Mouse (Mus musculus) kidney, adult 2 months (tissue): ENCODE measurements around the gene Bcap31.

Experiments
- CTCF ChIP-seq: fragments of 200-500 bp; conservative IDR thresholded peaks from 2 replicates; pipeline ENCODE4 v1.5.1; 2011; ENCODE audit warnings: low read depth, mild to moderate bottlenecking, control low read depth, low read length, moderate library complexity, mixed read lengths; ENCODE audit not compliant: insufficient read depth, insufficient read length
- POLR2A ChIP-seq: fragments of 200-500 bp; IDR thresholded peaks from one replicate; pipeline ENCODE4 v1.6.1; 2011; ENCODE audit warnings: low read depth, low read length, control low read depth

- no peak for TF ChIP-seq CTCF
- TF ChIP-seq POLR2A, result no peak
Observed at GRCm38 (mm10) chrX:73673619-73673967, 42.4 kb downstream of the Bcap31 start.
